Mouse (Mus musculus) cerebral cortex, adult 2 months (tissue): Measurements from ENCODE around the gene Tjp1.

ENCODE experiments used
- WGBS: fragments of 180-500 bp; shearing (Covaris S2); methylation state at CpG from one replicate; pipeline ENCODE4 v1.1.7; 2018; 5-methylcytosine and 5-hydroxymethylcytosine counted together

Gene Tjp1

GRCm38 (mm10) chr7:65357538-65357937 lies 170.0 kb downstream of the Tjp1 start:
- WGBS, result 4% methylated on average over 1 of the region's 1 CpGs

- WGBS, result 47% methylated on average over 1 of the region's 1 CpGs
Observed at GRCm38 (mm10) chr7:65356204-65356603, 171.4 kb downstream of the Tjp1 start.

GRCm38 (mm10) chr7:65354908-65355307 lies 172.7 kb downstream of the Tjp1 start:
- WGBS, result 53% methylated on average over 2 of the region's 2 CpGs

- WGBS, result 77% methylated on average over 4 of the region's 4 CpGs
Observed at GRCm38 (mm10) chr7:65350348-65351079, 177.1 kb downstream of the Tjp1 start.

- 39% methylated on average over 3 of the region's 3 CpGs for WGBS
Observed at GRCm38 (mm10) chr7:65345314-65345713, 182.3 kb downstream of the Tjp1 start.

- WGBS, result 76% methylated on average over 7 of the region's 7 CpGs
Observed at GRCm38 (mm10) chr7:65337581-65338270, 189.9 kb downstream of the Tjp1 start.

GRCm38 (mm10) chr7:65333081-65333760 lies 194.4 kb downstream of the Tjp1 start:
- 66% methylated on average over 2 of the region's 2 CpGs for WGBS

GRCm38 (mm10) chr7:65319047-65319725 lies 208.4 kb downstream of the Tjp1 start:
- WGBS, result 66% methylated on average over 5 of the region's 5 CpGs

- WGBS, result 34% methylated on average over 5 of the region's 5 CpGs
Observed at GRCm38 (mm10) chr7:65317418-65317817, 210.2 kb downstream of the Tjp1 start.

- 38% methylated on average over 2 of the region's 2 CpGs for WGBS
Observed at GRCm38 (mm10) chr7:65315182-65315581, 212.4 kb downstream of the Tjp1 start.

- 93% methylated on average over 6 of the region's 6 CpGs for WGBS
Observed at GRCm38 (mm10) chr7:65296675-65297589, 230.6 kb downstream of the Tjp1 start.

GRCm38 (mm10) chr7:65282886-65283285 lies 244.7 kb downstream of the Tjp1 start:
- WGBS, result 78% methylated on average over 16 of the region's 16 CpGs

- 35% methylated on average over 3 of the region's 3 CpGs for WGBS
Observed at GRCm38 (mm10) chr7:65281960-65282359, 245.6 kb downstream of the Tjp1 start.

- WGBS, result 68% methylated on average over 10 of the region's 10 CpGs
Observed at GRCm38 (mm10) chr7:65280944-65281912, 246.4 kb downstream of the Tjp1 start.

- WGBS, result 62% methylated on average over 13 of the region's 13 CpGs
Observed at GRCm38 (mm10) chr7:65279277-65279676, 248.3 kb downstream of the Tjp1 start.

- WGBS, result 88% methylated on average over 4 of the region's 4 CpGs
Observed at GRCm38 (mm10) chr7:65275761-65276160, 251.8 kb downstream of the Tjp1 start.

- WGBS, result 65% methylated on average over 5 of the region's 5 CpGs
Observed at GRCm38 (mm10) chr7:65274216-65274615, 253.4 kb downstream of the Tjp1 start.

GRCm38 (mm10) chr7:65249656-65250055 lies 277.9 kb downstream of the Tjp1 start:
- WGBS, result 83% methylated on average over 8 of the region's 8 CpGs
